Mouse (Mus musculus): ENCODE measurements around the gene Ipo13. TPM values are rescaled to one million over a fixed set of nuclear protein-coding genes. Genes with fewer than 3 reads are reported as not detected.

Gene Ipo13
- polyA plus RNA-seq, 1 experiment from 2014 or later, result 35.6 TPM

DNA sequence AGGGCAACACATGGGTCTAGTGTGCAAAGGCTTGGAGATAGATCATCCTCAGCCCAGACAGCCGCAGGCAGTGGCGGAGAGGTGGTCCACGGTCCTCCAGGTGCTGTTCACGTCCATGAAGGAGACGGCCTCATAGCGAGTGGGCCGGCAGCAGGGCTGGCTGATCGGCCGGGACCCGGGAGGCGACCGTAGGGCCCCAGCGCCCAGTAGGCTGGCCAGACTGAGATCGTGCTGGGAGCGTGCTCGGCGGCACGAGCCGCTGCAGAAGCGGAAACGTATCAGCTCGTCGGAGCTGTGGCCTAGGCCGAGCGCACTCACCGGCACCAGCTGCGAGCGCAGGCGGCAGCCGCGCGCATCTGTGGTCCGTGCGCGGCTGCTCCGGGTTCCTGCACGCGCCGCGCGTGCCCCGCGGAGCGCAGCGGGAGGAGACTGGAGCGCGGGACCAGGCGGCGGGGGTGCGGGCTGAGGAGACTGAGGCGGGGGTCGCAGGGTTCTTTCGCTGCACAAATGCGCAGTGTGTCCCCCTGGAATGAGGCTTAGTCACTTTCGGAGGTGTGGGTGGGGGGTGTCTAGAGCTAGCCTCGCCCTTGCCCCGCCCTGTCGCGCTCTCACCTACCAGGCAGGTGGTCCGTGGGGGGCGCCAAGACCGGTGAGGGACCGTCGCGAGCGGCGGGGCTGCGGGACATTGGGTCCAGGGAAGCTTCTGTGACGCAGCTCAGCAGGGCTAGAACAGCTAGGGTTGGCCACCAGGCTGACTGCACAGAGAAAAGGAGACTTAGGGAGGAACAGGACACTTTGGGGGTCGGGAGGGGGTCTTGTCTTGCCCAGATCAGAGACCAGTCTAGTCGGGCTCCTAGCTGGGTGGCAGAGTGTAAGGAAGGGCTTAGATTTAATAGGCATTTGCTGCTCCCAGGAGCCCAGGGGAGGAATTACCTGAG is 12.0 kb upstream of the Ipo13 start:
- H3K4me1 ChIP-seq, result peaks cover 56% of the 10 kb centered on the region
- 2% methylated on average over 71 of the region's 71 CpGs for WGBS (ENCODE audit: insufficient replicate concordance)
- H3K9me3 ChIP-seq (replicated peaks), result no peaks in the 10 kb centered on the region; the same call in 1 of the 2 replicates
- H3K36me3 ChIP-seq, result 0 out of 2 replicates have a peak, but pooled peaks cover 6% of the 10 kb centered on the region
- peak overlapping the region; percentile 57 for H3K4me3 ChIP-seq
- no peak overlapping the region for H3K27ac ChIP-seq
- no peak for ATAC-seq
- H3K9ac ChIP-seq, result peak overlapping the region; percentile 52
- peak overlapping the region; percentile 78 for H3K4me2 ChIP-seq
- H3K27me3 ChIP-seq (replicated peaks), result peaks cover 98% of the 10 kb centered on the region

DNA sequence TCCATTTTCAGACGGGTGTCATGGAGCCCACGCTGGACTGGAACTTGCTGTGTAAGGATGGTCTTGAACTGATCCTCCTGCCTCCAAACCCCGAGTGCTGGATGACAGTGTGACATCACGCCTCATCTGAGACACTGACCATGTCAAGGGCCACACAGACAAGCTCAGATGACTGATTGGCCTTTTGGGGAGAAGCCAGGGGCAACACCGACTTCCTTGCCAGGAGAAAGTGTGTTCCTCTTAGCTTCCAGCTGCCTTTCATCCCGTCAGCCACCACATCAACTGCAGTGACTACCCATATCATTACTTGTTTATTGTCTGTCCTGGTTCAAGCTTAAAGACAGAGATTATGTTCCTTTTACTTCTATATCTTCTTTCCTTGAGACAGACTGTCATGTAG is 10.1 kb upstream of the Ipo13 start:
- Histone ChIP-seq H3K4me3 (no peak overlapping the region), H3K36me3 (0 out of 2 replicates have a peak, but pooled peaks cover 6% of the 10 kb centered on the region), H3K27me3 (replicated peaks) (peaks cover 84% of the 10 kb centered on the region), H3K4me2 (no peak overlapping the region), H3K9ac (no peak overlapping the region), H3K9me3 (replicated peaks) (no peaks in the 10 kb centered on the region), H3K27ac (no peak overlapping the region), H3K4me1 (peaks cover 51% of the 10 kb centered on the region)
- WGBS (ENCODE audit: insufficient replicate concordance), result 25% methylated on average over 6 of the region's 6 CpGs
- no peak for ATAC-seq

DNA sequence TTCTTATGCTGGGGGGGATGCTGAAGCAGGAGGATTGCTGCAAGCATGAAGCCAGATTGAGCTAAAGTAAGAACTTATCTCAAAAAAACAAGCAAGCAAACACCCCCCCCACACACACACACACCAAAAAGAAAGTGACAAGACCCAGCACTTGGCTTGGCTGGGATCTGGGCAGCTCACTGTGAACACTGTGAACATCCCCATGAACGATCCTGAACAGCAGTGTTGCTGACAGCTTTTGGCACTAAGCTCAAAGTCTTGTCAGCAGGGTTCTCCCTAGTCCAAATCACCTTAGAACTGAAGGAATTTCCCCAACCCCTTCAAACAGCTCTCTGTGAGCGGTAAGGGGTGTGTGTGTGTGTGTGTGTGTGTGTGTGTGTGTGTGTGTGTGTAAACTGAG is 8.7 kb upstream of the Ipo13 start:
- 59% methylated on average over 2 of the region's 2 CpGs for WGBS (ENCODE audit: insufficient replicate concordance)
- Histone ChIP-seq H3K27me3 (replicated peaks) (peaks cover 71% of the 10 kb centered on the region), H3K9me3 (replicated peaks) (no peaks in the 10 kb centered on the region), H3K36me3 (0 out of 2 replicates have a peak, but pooled peaks cover 6% of the 10 kb centered on the region), H3K4me3 (no peak overlapping the region), H3K27ac (no peak overlapping the region), H3K4me1 (peaks cover 42% of the 10 kb centered on the region), H3K9ac (no peak overlapping the region), H3K4me2 (no peak overlapping the region)
- ATAC-seq, result no peak

DNA sequence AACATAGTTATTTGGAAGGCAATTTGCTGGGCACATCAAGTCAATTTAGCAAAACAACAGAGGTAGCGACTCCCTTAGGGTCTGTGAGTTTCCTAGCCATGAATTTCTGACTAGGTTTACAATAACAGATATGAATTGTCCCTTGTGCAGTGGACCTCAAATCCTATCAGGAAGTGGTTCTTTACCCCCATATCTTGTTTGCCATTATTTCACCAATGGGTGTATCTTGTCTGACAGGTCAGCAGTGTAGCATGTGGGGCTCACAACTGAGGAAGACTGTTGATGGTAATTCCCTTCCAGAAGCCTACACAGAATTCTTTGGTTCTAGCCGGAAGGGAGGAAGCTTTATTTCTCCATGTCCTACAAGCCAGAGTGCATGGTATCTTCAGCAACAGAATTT is 6.6 kb upstream of the Ipo13 start:
- WGBS (ENCODE audit: insufficient replicate concordance), result 75% methylated on average over 2 of the region's 2 CpGs
- Histone ChIP-seq H3K36me3 (0 out of 2 replicates have a peak, but pooled peaks cover 3% of the 10 kb centered on the region), H3K4me2 (no peak overlapping the region), H3K9me3 (replicated peaks) (no peaks in the 10 kb centered on the region), H3K4me1 (peaks cover 42% of the 10 kb centered on the region), H3K27ac (no peak overlapping the region), H3K27me3 (replicated peaks) (peaks cover 50% of the 10 kb centered on the region), H3K4me3 (no peak overlapping the region), H3K9ac (no peak overlapping the region)
- ATAC-seq, result no peak

DNA sequence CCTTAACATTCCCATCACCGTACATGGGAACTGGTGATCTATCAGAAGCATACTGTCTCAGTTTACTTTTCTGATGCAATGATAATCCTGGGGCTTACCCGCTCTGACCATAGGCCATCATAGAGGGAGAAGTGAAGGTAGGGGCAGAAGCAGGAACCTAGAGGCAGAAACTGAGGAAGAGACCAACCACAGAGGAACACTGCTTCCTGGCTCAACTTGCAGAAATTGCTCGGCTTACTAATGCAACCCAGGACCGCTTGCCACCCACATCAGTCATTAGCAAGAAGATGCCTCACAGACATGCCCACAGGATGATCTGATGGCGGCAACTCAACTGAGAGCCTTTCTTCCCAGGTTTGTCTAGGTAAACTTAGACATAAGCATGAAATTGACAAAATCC is 4.0 kb upstream of the Ipo13 start:
- Histone ChIP-seq H3K4me1 (peaks cover 47% of the 10 kb centered on the region), H3K27me3 (replicated peaks) (peaks cover 24% of the 10 kb centered on the region), H3K4me2 (no peak overlapping the region), H3K36me3 (no peaks in the 10 kb centered on the region), H3K9ac (no peak overlapping the region), H3K4me3 (no peak overlapping the region), H3K9me3 (replicated peaks) (no peaks in the 10 kb centered on the region), H3K27ac (no peak overlapping the region)
- 50% methylated on average over 5 of the region's 5 CpGs for WGBS (ENCODE audit: insufficient replicate concordance)
- no peak for ATAC-seq

DNA sequence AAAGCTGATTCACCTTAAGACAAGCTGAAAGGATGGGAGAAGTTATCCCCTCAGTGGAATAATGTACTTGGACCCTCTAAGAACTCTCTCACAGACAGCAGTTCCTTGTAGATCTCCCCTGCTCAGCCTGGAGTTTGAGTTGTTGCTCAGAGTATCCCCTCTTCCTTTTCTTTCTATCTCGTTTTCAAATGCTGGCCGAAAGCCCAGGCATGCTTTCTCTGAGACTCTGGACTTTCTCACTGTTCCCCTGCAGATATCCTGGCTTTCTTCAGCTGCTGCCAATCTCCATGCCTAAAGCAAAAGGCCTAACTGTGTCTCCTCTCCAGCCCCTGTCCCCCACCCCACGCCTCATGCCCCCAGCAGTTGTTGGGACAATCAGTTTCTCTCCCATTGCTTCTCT is 3.5 kb upstream of the Ipo13 start:
- no peak overlapping the region for H3K4me2 ChIP-seq
- peaks cover 47% of the 10 kb centered on the region for H3K4me1 ChIP-seq
- no peak for ATAC-seq
- peak overlapping the region; percentile 49; the same call in 1 of the 2 replicates for H3K27ac ChIP-seq
- no peaks in the 10 kb centered on the region for H3K9me3 ChIP-seq (replicated peaks)
- no peak overlapping the region for H3K9ac ChIP-seq
- H3K4me3 ChIP-seq, result no peak overlapping the region
- no peaks in the 10 kb centered on the region for H3K36me3 ChIP-seq
- peaks cover 19% of the 10 kb centered on the region for H3K27me3 ChIP-seq (replicated peaks)
- WGBS (ENCODE audit: insufficient replicate concordance), result 65% methylated on average over 3 of the region's 3 CpGs

DNA sequence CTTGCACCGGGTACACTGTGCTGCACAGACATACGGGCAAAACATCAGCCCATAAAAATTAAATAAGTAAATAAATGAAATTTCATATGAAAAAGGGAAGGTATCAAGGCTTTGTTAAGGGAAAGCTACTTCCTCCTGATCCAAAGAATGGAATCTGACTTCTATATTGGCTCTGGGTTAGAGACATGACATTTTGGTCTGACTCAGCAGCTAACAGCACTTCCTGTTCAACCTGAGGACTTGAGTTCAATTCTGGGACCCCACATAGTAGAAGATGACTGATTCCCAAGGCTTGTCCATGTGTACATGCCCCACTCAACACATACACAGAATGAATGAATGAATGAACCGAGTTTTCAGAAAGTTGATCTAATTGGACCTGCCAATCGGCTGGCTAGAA is 3.0 kb upstream of the Ipo13 start:
- H3K27me3 ChIP-seq (replicated peaks), result peaks cover 15% of the 10 kb centered on the region
- no peak for ATAC-seq
- H3K9me3 ChIP-seq (replicated peaks), result no peaks in the 10 kb centered on the region
- H3K27ac ChIP-seq, result peak overlapping the region; percentile 49; the same call in 1 of the 2 replicates
- no peaks in the 10 kb centered on the region for H3K36me3 ChIP-seq
- H3K4me1 ChIP-seq, result peaks cover 51% of the 10 kb centered on the region
- H3K4me3 ChIP-seq, result no peak overlapping the region
- no peak overlapping the region for H3K9ac ChIP-seq
- 70% methylated on average over 4 of the region's 4 CpGs for WGBS (ENCODE audit: insufficient replicate concordance)
- H3K4me2 ChIP-seq, result no peak overlapping the region

DNA sequence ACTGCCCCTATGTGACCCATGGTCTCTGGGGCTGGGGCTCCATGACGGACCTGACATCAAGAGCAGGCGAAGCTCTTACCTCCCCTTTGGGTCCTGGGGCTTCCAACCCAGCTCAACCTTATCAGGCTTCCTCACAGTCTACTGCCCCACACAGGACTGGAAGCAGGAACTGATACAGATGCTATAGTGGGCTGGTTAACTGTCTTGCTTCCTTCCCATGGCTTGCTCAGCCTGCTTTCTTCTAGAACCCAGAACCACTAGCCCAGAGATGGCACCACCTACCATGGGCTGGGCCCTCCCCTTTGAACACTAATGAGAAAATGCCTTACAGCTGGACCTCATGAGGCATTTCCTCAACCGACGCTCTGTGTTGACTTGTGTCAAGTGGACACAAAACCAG is 2.6 kb upstream of the Ipo13 start:
- ATAC-seq, result no peak

DNA sequence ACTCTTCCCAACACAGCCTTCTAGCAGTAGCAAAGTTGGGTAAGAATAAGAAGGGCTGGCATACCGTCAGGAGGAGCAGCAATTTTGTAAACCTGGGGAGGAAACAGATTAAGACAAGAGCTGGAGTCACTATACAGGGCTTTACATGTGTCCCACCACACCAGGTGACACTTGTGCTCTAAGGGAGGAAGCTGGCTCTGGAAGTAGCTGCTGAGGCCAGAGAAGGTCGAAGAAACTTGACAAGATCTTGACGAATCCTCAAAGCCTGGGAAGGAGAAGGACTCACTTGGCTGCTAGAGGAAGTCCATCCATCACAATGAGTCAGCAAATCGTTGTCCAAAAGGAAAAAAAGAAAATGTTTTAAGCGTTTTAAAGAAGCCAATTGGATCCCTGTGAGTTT is 1.6 kb upstream of the Ipo13 start:
- H3K4me1 ChIP-seq, result peaks cover 64% of the 10 kb centered on the region
- H3K4me3 ChIP-seq, result peak overlapping the region; percentile 73
- 31% methylated on average over 5 of the region's 5 CpGs for WGBS (ENCODE audit: insufficient replicate concordance)
- ATAC-seq, result no peak
- H3K36me3 ChIP-seq, result peaks cover 13% of the 10 kb centered on the region
- peak overlapping the region; percentile 84 for H3K4me2 ChIP-seq
- H3K9ac ChIP-seq, result peak overlapping the region; percentile 88
- peaks cover under 1% of the 10 kb centered on the region; the same call in 1 of the 2 replicates for H3K27me3 ChIP-seq (replicated peaks)
- no peaks in the 10 kb centered on the region for H3K9me3 ChIP-seq (replicated peaks)
- peak overlapping the region; percentile 78 for H3K27ac ChIP-seq

More for the DNA sequence above, 2.6 kb upstream of the Ipo13 start:
- peaks cover 3% of the 10 kb centered on the region for H3K36me3 ChIP-seq
- peaks cover 55% of the 10 kb centered on the region for H3K4me1 ChIP-seq
- no peaks in the 10 kb centered on the region for H3K9me3 ChIP-seq (replicated peaks)
- H3K27ac ChIP-seq, result 0 out of 2 replicates have a peak overlapping the region, but pooled peaks have one; percentile 23
- H3K9ac ChIP-seq, result peak overlapping the region; percentile 2; the same call in 1 of the 2 replicates
- peaks cover 10% of the 10 kb centered on the region for H3K27me3 ChIP-seq (replicated peaks)
- H3K4me2 ChIP-seq, result peak overlapping the region; percentile 4; the same call in 1 of the 2 replicates
- H3K4me3 ChIP-seq, result no peak overlapping the region
- WGBS (ENCODE audit: insufficient replicate concordance), result 41% methylated on average over 4 of the region's 4 CpGs

DNA sequence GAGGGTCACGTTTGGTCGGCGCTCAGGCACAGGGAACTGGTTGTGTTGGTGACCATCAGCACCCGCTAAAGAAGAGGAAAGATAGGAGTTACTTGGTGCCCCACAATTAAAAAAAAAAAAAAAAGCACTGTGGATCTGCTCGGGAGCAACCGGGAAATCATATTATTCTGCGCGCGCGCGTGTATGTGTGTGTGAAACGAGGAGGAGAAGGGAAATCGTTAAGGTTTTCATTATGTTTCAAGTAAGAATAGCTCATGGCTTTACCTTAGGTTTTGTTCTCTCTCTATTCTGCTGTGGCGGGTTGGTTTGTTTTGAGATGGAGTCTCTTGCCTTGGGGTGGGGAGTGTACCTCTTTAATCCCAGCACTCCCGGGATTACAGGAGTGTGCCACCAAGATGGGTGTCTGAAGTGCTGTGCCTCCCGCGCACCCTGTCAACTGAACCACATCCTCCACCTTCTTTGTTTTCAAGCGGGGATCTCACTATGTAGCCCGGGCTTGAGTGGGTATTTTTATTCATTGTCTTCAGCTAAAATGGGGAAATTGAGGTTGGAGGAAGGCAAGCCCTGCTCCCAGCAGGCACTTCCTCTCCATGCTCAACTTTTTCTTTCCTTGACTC is 798 bp upstream of the Ipo13 start:
- H3K4me3 ChIP-seq, result peak overlapping the region; percentile 73
- H3K27me3 ChIP-seq (replicated peaks), result no peaks in the 10 kb centered on the region
- peak overlapping the region; percentile 78 for H3K27ac ChIP-seq
- peaks cover 66% of the 10 kb centered on the region for H3K4me1 ChIP-seq
- H3K9ac ChIP-seq, result peak overlapping the region; percentile 88
- no peaks in the 10 kb centered on the region for H3K9me3 ChIP-seq (replicated peaks)
- no peak for ATAC-seq
- peak overlapping the region; percentile 84 for H3K4me2 ChIP-seq
- H3K36me3 ChIP-seq, result peaks cover 21% of the 10 kb centered on the region
- WGBS (ENCODE audit: insufficient replicate concordance), result 2% methylated on average over 19 of the region's 19 CpGs

DNA sequence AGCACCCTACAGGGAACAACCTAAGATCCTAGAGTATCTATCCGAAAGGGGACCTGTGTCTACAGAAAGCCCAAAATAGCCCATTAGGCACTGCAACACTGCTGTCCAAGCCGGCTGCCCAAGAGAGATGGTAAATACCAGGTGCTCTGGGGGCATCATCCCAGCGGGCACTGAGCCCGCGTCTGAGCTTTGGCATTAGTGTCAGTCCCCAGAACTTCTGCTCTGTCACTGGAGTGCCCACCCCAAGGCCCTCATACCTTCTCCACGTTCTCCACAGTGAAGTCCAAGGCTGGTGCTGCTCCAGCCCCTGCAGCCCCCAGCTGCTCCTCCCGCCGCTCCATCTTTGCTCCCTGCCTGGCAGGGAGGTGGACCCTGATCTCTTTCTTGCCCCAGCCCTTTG is 768 bp downstream of the Ipo13 start:
- Histone ChIP-seq H3K27me3 (replicated peaks) (no peaks in the 10 kb centered on the region), H3K4me1 (peaks cover 80% of the 10 kb centered on the region), H3K4me3 (peak overlapping the region; percentile 73), H3K9ac (peak overlapping the region; percentile 88), H3K9me3 (replicated peaks) (no peaks in the 10 kb centered on the region), H3K4me2 (peak overlapping the region; percentile 84), H3K27ac (peak overlapping the region; percentile 81), H3K36me3 (peaks cover 37% of the 10 kb centered on the region)
- no peak; the same call in 1 of the 2 replicates for ATAC-seq
- 19% methylated on average over 8 of the region's 8 CpGs for WGBS (ENCODE audit: insufficient replicate concordance)

DNA sequence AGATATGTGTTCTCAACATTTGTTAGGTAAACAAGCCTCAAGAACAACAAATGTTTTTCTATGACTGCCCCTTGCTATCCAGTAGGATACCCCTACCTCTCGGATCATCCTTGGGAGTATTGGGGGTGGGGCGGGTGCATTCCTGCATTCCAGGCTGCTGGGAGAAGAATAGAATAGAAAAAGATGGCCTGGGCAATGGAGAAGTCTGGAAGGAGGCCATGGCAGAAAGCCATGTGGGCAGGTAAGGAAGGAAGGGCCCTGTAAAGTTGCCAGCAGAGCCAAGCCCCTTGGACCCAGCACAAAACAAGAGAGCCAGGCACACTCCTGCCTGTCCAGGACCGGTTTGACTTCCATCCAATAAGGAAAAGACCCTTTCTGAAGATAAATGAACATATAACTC is 1.4 kb downstream of the Ipo13 start:
- ATAC-seq, result no peak
- 69% methylated on average over 3 of the region's 3 CpGs for WGBS (ENCODE audit: insufficient replicate concordance)
- Histone ChIP-seq H3K4me2 (peak overlapping the region; percentile 84), H3K9me3 (replicated peaks) (no peaks in the 10 kb centered on the region), H3K4me1 (peaks cover 77% of the 10 kb centered on the region), H3K27ac (peak overlapping the region; percentile 46), H3K4me3 (peak overlapping the region; percentile 73), H3K9ac (peak overlapping the region; percentile 88), H3K36me3 (peaks cover 43% of the 10 kb centered on the region), H3K27me3 (replicated peaks) (no peaks in the 10 kb centered on the region)
